Mouse (Mus musculus) Patski (cell line): Measurements from ENCODE around the gene Galnt9. TPM values are rescaled to one million over a fixed set of nuclear protein-coding genes. Genes with fewer than 3 reads are reported as not detected.

Source experiments
- ATAC-seq: fragments of 100-300 bp; one replicate; pipeline ENCODE4 v1.8.0; 2021
- CTCF ChIA-PET: fragments of 350-600 bp; sonication (Branson Sonifier 250); formaldehyde crosslinking; loops from one replicate; lab custom pipeline; 2022; ENCODE audit warnings: inconsistent platforms; lab: Charles Lee
- POLR2A ChIA-PET: fragments of 350-600 bp; sonication (Branson Sonifier 250); formaldehyde crosslinking; loops from one replicate; lab custom pipeline; 2022; ENCODE audit warnings: antibody characterized with exemption, inconsistent platforms; lab: Charles Lee
- DNase-seq: peaks from one replicate; pipeline ENCODE4 v3.0.0-alpha.2; 2011; ENCODE audit warnings: low read depth, low spot score
- H3K27me3 ChIP-seq: fragments of 371-371 bp; one replicate; pipeline ENCODE4 v1.5.1; 2021
- CTCF ChIP-seq: fragments of 100-300 bp; IDR thresholded peaks from one replicate; pipeline ENCODE4 v1.5.1; 2021
- in situ Hi-C: fragments of 300-500 bp; cut with MboI; formaldehyde crosslinking; loops from 3 replicates; pipeline ENCODE4 v1.11.1; 2018; ENCODE audit warnings: low pct_unique_long_range_greater_than_20kb, mixed read lengths
- polyA plus RNA-seq: library from polyadenylated mRNA; unstranded; gene quantifications from one replicate; pipeline ENCODE4 v1.2.3, GENCODE M21; 2021

The Galnt9 gene
- polyA plus RNA-seq, 1 experiment from 2014 or later, result not detected

- peaks cover 49% of the 10 kb centered on the region for H3K27me3 ChIP-seq
- ChIA-PET POLR2A (no interaction called here), CTCF (no interaction called here)
- TF ChIP-seq CTCF, result no peak
- in situ Hi-C loops, result no loop called here
- DNase-seq, result no peak
- ATAC-seq, result no peak
Measured at GRCm38 (mm10) chr5:110552005-110552404, 7.8 kb downstream of the Galnt9 start.

GRCm38 (mm10) chr5:110553315-110553714 lies 9.2 kb downstream of the Galnt9 start:
- POLR2A ChIA-PET, result no interaction called here
- in situ Hi-C loops, result no loop called here
- ATAC-seq (no peak), DNase-seq (no peak)
- peaks cover 37% of the 10 kb centered on the region for H3K27me3 ChIP-seq
- CTCF ChIA-PET, result no interaction called here
- no peak for TF ChIP-seq CTCF

- peaks cover 27% of the 10 kb centered on the region for H3K27me3 ChIP-seq
- DNase-seq (no peak), ATAC-seq (no peak)
- CTCF ChIA-PET, result no interaction called here
- POLR2A ChIA-PET, result no interaction called here
- in situ Hi-C loops, result no loop called here
- TF ChIP-seq CTCF, result no peak
Measured at GRCm38 (mm10) chr5:110555198-110555597, 11.0 kb downstream of the Galnt9 start.

- in situ Hi-C loops, result no loop called here
- TF ChIP-seq CTCF, result no peak
Measured at GRCm38 (mm10) chr5:110558368-110558767, 14.2 kb downstream of the Galnt9 start.

GRCm38 (mm10) chr5:110559679-110560078 lies 15.5 kb downstream of the Galnt9 start:
- ATAC-seq (no peak), DNase-seq (no peak)
- in situ Hi-C loops, result no loop called here
- ChIA-PET POLR2A (no interaction called here), CTCF (no interaction called here)
- H3K27me3 ChIP-seq, result no peaks in the 10 kb centered on the region
- TF ChIP-seq CTCF, result no peak

More at GRCm38 (mm10) chr5:110558368-110558767, 14.2 kb downstream of the Galnt9 start:
- ChIA-PET POLR2A (no interaction called here), CTCF (no interaction called here)
- DNase-seq (peak; percentile 51), ATAC-seq (no peak)
- peaks cover 4% of the 10 kb centered on the region for H3K27me3 ChIP-seq

GRCm38 (mm10) chr5:110562741-110563326 lies 18.7 kb downstream of the Galnt9 start:
- CTCF ChIA-PET, result interaction anchor here (1.8 kb wide), 1 partner anchor 69 kb away, joined by 4 read pairs; no protein-coding TSS in a partner anchor
- no peak for ATAC-seq
- TF ChIP-seq CTCF, result no peak
- POLR2A ChIA-PET, result no interaction called here
- no peaks in the 10 kb centered on the region for H3K27me3 ChIP-seq
- DNase-seq, result no peak
- in situ Hi-C loops, result no loop called here

- ChIA-PET POLR2A (no interaction called here), CTCF (no interaction called here)
- ATAC-seq (peak; percentile 77), DNase-seq (peak; percentile 57)
- no peak for TF ChIP-seq CTCF
- in situ Hi-C loops, result no loop called here
- H3K27me3 ChIP-seq, result peaks cover 4% of the 10 kb centered on the region
Measured at GRCm38 (mm10) chr5:110564986-110565644, 21.0 kb downstream of the Galnt9 start.

- ATAC-seq (no peak), DNase-seq (no peak)
- in situ Hi-C loops, result no loop called here
- H3K27me3 ChIP-seq, result peaks cover 17% of the 10 kb centered on the region
- CTCF ChIA-PET, result no interaction called here
- no peak for TF ChIP-seq CTCF
- POLR2A ChIA-PET, result no interaction called here
Measured at GRCm38 (mm10) chr5:110567547-110567946, 23.4 kb downstream of the Galnt9 start.

- CTCF ChIA-PET, result no interaction called here
- POLR2A ChIA-PET, result no interaction called here
- DNase-seq, result no peak
- in situ Hi-C loops, result no loop called here
- ATAC-seq, result no peak
- H3K27me3 ChIP-seq, result peaks cover 39% of the 10 kb centered on the region
- TF ChIP-seq CTCF, result no peak
Measured at GRCm38 (mm10) chr5:110574888-110575287, 30.7 kb downstream of the Galnt9 start.

GRCm38 (mm10) chr5:110579296-110579695 lies 35.1 kb downstream of the Galnt9 start:
- DNase-seq (no peak), ATAC-seq (no peak)
- POLR2A ChIA-PET, result no interaction called here
- in situ Hi-C loops, result no loop called here
- TF ChIP-seq CTCF, result no peak
- peaks cover 17% of the 10 kb centered on the region for H3K27me3 ChIP-seq
- CTCF ChIA-PET, result interaction anchor here (0.7 kb wide), 1 partner anchor 65 kb away, joined by 3 read pairs; no protein-coding TSS in a partner anchor

- ATAC-seq, result no peak
- DNase-seq, result no peak
- no peak for TF ChIP-seq CTCF
- ChIA-PET CTCF (no interaction called here), POLR2A (interaction anchor here (1.2 kb wide), 1 partner anchor 9 kb away, joined by 3 read pairs; no protein-coding TSS in a partner anchor)
- peaks cover 13% of the 10 kb centered on the region for H3K27me3 ChIP-seq
- in situ Hi-C loops, result no loop called here
Measured at GRCm38 (mm10) chr5:110580569-110581239, 36.5 kb downstream of the Galnt9 start.
